Mouse (Mus musculus) hindbrain, postnatal 0 days (tissue): ENCODE data around the gene U90926. TPM values are rescaled to one million over a fixed set of nuclear protein-coding genes. Genes with fewer than 3 reads are reported as not detected.
A peak's percentile ranks its signal among the peaks of the same experiment; 100 is the strongest.

Source experiments
- ATAC-seq: fragments of 200-750 bp; cut with Nextera tagmentation; 2 replicates; pipeline ENCODE4 v1.8.0; 2017; ENCODE audit warnings: mild to moderate bottlenecking, moderate TSS enrichment, moderate library complexity
- DNase-seq: peaks from one replicate; pipeline ENCODE4 v3.0.0-alpha.2; 2015; ENCODE audit warnings: low spot score
- H3K27ac ChIP-seq: fragments of 300-500 bp; sonication (generic); 2 replicates; pipeline ENCODE4 v1.5.1; 2014; ENCODE audit warnings: mild to moderate bottlenecking
- H3K27me3 ChIP-seq: fragments of 300-500 bp; sonication (generic); 2 replicates; pipeline ENCODE4 v1.6.1; 2014; ENCODE audit warnings: low read length, mixed read lengths; ENCODE audit not compliant: insufficient read depth
- H3K36me3 ChIP-seq: fragments of 300-500 bp; sonication (generic); 2 replicates; pipeline ENCODE4 v1.6.1; 2014; ENCODE audit warnings: low read length, mixed read lengths; ENCODE audit not compliant: insufficient read depth
- H3K4me1 ChIP-seq: fragments of 300-500 bp; sonication (generic); 2 replicates; pipeline ENCODE4 v1.6.1; 2014; ENCODE audit warnings: antibody characterized with exemption, low read length, mixed read lengths; ENCODE audit not compliant: insufficient read depth
- H3K4me2 ChIP-seq: fragments of 300-500 bp; sonication (generic); 2 replicates; pipeline ENCODE4 v1.6.1; 2014; ENCODE audit warnings: low read depth, mild to moderate bottlenecking, low read length, moderate library complexity, mixed read lengths
- H3K4me3 ChIP-seq: fragments of 300-500 bp; sonication (generic); 2 replicates; pipeline ENCODE4 v1.5.1; 2014; ENCODE audit warnings: low read length
- H3K9ac ChIP-seq: fragments of 300-500 bp; sonication (generic); replicated peaks from 2 replicates; pipeline ENCODE4 v1.6.1; 2014; ENCODE audit warnings: mild to moderate bottlenecking, low read length, moderate library complexity, mixed read lengths
- H3K9me3 ChIP-seq: fragments of 300-500 bp; sonication (generic); 2 replicates; pipeline ENCODE4 v1.6.1; 2016; ENCODE audit warnings: low read length, mixed read lengths
- CTCF ChIP-seq: IDR thresholded peaks from 2 replicates; pipeline ENCODE4 v1.5.1; 2016; ENCODE audit warnings: antibody characterized with exemption, control low read depth, low read depth
- WGBS: fragments of 180-500 bp; shearing (Covaris S2); extraction: QIAGEN DNeasy Blood & Tissue Kit; methylation state at CpG from one replicate; pipeline ENCODE4 v1.1.7; 2014; 5-methylcytosine and 5-hydroxymethylcytosine counted together
- polyA plus RNA-seq: library from polyadenylated mRNA; unstranded; fragments of >200 nt; fragmentation: Nextera tagmentation; extraction: Ambion mirVana; gene quantifications from 2 replicates; pipeline ENCODE4 v1.2.1, GENCODE M21; 2015
- total RNA-seq: library from RNA; depleted of rRNA; stranded (reverse); fragments of >200 nt; gene quantifications from 2 replicates; pipeline ENCODE4 v1.2.3, GENCODE M21; 2014

The U90926 gene
- total and polyA plus RNA-seq, 2 experiments from 2014 or later, result not detected

DNA sequence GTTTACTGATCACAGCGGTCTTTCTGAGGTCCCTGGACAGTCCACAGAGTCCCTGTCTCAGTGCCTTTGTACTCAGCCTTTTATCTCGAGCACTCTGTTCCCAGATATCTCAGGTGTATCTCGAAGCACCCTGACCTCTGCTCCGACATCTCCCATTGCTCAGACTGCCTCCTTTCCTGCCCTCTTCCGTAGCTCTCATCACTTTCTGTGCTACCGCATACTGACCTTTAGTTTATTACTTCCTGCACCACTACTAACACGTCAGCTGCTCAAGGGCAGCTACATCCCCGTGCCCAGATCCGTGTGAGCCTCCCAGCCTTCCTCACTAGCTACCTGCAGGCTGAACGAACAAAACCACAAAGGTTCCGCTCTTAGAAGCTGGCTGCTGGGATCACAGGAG lies 33.4 kb upstream of the U90926 start:
- Histone ChIP-seq H3K27ac (no peak overlapping the region), H3K4me3 (no peak overlapping the region), H3K9me3 (0 out of 2 replicates have a peak, but pooled peaks cover 5% of the 10 kb centered on the region), H3K9ac (no peak overlapping the region), H3K4me2 (no peak overlapping the region), H3K4me1 (no peaks in the 10 kb centered on the region), H3K27me3 (no peaks in the 10 kb centered on the region), H3K36me3 (no peaks in the 10 kb centered on the region)
- WGBS, result 88% methylated on average over 11 of the region's 11 CpGs
- DNase-seq (no peak), ATAC-seq (no peak)
- no peak for TF ChIP-seq CTCF

DNA sequence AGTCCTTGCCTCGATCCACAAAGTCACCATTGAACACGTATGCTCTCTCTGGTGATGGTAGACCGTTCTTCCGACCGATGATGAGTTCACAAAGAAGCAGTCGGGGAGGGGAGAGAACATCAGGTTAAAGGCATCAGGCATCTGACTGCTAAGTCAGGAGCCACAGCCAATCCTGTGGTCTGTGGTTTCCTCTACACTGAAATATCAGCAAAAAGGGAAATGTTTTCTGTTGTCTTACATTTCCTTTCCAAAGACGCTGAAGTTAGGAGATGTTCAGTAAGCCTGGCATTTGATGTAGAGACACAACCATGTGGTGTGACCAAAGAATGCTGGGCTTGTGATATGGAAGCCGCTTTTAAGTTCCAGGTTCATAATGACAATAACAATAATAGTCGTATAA lies 30.3 kb upstream of the U90926 start:
- Histone ChIP-seq H3K4me2 (no peak overlapping the region), H3K27me3 (no peaks in the 10 kb centered on the region), H3K4me1 (no peaks in the 10 kb centered on the region), H3K27ac (no peak overlapping the region), H3K9me3 (0 out of 2 replicates have a peak, but pooled peaks cover 5% of the 10 kb centered on the region), H3K9ac (no peak overlapping the region), H3K4me3 (no peak overlapping the region), H3K36me3 (no peaks in the 10 kb centered on the region)
- no peak for TF ChIP-seq CTCF
- WGBS, result 92% methylated on average over 9 of the region's 9 CpGs
- ATAC-seq (no peak), DNase-seq (no peak)

DNA sequence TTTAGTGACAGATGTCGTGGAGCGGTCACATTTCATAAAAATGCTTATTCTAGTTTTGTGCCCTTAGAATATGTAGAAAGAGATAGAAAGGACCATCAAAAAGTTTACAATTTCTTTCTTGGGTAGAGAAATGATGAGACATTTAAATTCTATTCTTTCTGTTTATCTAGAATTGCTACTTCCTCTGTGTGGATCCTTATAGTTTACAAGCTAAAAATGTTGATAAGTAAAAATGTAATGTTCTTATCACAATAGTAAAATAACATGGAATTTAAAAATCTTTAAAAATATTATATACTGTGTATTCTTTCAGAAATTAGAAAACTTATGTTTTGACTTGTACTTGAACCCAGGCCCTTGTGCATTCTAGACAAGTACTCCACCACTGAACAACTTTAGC lies 29.7 kb upstream of the U90926 start:
- Histone ChIP-seq H3K36me3 (no peaks in the 10 kb centered on the region), H3K4me1 (no peaks in the 10 kb centered on the region), H3K27ac (no peak overlapping the region), H3K9ac (no peak overlapping the region), H3K4me3 (no peak overlapping the region), H3K9me3 (0 out of 2 replicates have a peak, but pooled peaks cover 4% of the 10 kb centered on the region), H3K4me2 (no peak overlapping the region), H3K27me3 (no peaks in the 10 kb centered on the region)
- DNase-seq (no peak), ATAC-seq (no peak)
- WGBS, result 98% methylated on average over 2 of the region's 2 CpGs
- TF ChIP-seq CTCF, result no peak

DNA sequence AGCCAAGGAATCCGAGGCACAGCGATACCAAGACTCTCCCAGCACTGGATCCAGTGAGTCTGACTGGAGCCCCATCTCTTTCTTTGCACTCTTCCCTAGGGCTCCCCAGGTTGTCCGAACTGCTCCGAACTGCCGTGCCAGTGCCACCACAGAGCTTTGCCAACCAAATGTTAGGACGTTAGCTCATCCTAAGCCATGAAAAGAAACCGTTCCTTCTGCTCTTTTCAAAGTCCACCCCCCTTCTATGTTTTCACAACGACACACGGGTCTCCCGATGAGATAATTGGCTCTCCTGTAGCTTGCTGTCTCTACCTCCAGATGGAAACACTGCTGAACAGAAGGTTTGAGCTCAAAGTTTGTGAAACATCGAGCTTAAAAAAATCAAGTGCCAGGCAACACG lies 25.6 kb upstream of the U90926 start:
- WGBS, result 80% methylated on average over 12 of the region's 12 CpGs
- DNase-seq, result no peak
- no peak for TF ChIP-seq CTCF
- no peak overlapping the region for H3K4me3 ChIP-seq
- no peak overlapping the region for H3K9ac ChIP-seq
- no peak for ATAC-seq
- H3K4me2 ChIP-seq, result no peak overlapping the region
- no peak overlapping the region for H3K27ac ChIP-seq
- no peaks in the 10 kb centered on the region for H3K9me3 ChIP-seq
- H3K36me3 ChIP-seq, result no peaks in the 10 kb centered on the region
- no peaks in the 10 kb centered on the region for H3K4me1 ChIP-seq
- no peaks in the 10 kb centered on the region for H3K27me3 ChIP-seq

DNA sequence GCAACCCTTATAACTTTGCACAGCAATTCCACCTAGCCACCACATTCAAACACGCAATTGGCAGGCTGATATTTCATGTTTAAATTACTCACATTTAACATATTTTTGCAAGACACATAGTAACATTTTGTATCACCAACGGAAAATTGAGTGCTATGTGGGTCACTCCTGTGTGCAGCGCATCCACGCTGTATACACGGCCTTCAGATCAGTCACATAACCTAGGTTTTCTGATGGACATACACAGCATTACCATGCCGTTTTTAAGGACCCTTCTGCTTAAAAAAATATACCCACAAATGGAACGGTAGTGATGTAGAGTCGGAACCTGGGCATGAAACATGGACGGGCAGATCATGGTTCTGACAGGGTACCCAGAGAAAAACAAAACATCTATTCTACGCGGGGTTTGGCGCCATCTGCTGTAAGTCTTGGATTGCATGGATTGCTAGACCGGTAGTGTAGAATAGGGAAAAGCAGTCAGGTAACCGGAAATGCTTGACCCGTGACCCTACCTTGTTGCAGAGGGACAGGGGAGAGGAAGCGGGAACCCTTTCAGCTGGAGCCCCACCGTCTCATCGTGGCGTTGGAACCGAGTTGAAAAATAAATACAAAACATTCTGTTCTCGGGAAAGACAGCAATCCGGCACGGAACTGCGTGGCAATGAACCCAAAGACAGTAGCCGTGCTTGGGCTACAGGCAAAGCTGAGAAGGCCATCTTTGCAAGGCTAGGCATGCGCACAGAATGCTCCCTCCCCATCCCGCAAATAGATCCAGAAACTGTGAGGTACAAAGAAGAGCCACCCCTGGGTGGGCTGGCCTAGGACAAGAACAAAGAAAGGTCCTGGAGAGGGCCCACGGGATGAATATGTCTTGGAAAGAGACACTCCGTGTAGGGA lies 24.4 kb upstream of the U90926 start:
- ATAC-seq (peak; percentile 83), DNase-seq (peak; percentile 87)
- H3K27me3 ChIP-seq, result no peaks in the 10 kb centered on the region
- no peaks in the 10 kb centered on the region for H3K4me1 ChIP-seq
- no peaks in the 10 kb centered on the region for H3K36me3 ChIP-seq
- no peak overlapping the region for H3K4me3 ChIP-seq
- no peak overlapping the region for H3K27ac ChIP-seq
- WGBS, result 39% methylated on average over 29 of the region's 29 CpGs
- H3K9ac ChIP-seq, result no peak overlapping the region
- TF ChIP-seq CTCF, result peak; percentile 86
- peak overlapping the region; percentile 19; the same call in 1 of the 2 replicates for H3K4me2 ChIP-seq
- no peaks in the 10 kb centered on the region for H3K9me3 ChIP-seq

DNA sequence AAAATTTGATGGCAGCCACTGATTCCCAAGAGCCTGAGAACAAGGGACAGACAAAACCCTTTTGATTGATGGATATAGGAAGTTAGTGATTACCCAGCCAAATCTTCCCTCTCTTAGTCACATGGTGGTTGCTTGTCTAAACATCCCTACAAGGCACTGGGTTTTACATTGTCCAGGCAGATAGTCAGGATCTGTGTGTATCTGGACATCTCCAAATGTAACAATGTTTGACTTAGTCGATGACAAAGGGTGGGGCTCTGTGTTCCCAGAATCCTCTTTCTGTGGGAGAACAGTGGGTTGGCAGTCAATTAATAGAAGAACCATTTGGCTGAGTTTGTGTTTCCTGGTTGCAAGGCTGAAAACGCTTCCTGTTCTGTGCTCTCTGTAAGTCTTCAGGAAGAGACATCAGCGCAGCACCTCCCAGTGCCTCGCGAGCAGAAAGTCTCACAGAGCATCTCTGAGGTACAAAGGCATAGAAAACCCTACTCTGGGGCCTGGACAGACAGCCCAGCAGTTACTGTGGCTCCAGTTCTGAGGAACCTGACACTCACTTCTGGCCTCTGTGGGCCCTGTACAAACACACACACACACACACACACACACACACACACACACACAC lies 19.8 kb upstream of the U90926 start:
- Histone ChIP-seq H3K36me3 (no peaks in the 10 kb centered on the region), H3K9ac (no peak overlapping the region), H3K4me3 (no peak overlapping the region), H3K4me2 (no peak overlapping the region), H3K9me3 (no peaks in the 10 kb centered on the region), H3K27me3 (no peaks in the 10 kb centered on the region), H3K27ac (no peak overlapping the region), H3K4me1 (no peaks in the 10 kb centered on the region)
- DNase-seq (no peak), ATAC-seq (peak; percentile 8; the same call in 1 of the 2 replicates)
- WGBS, result 71% methylated on average over 5 of the region's 5 CpGs
- TF ChIP-seq CTCF, result no peak

DNA sequence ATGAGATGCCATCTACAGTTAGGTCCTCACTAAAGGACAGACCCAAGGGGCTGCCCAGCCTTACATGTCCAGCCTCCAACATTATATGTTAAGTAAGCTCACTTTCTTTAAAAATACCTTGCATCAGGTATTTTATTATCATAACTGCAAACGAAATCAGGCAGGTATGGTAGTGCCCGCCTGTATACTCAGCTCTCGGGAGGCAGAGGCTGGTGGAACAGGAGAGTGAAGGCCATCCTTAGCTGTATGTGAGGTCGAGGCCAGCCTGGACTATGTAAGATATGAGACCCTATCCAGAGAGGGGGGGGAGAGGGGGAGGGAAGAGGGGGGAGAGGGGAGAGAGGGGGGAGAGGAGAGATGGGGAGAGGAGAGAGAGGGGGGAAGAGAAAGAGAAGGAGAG lies 18.2 kb upstream of the U90926 start:
- Histone ChIP-seq H3K9ac (no peak overlapping the region), H3K36me3 (no peaks in the 10 kb centered on the region), H3K4me2 (no peak overlapping the region), H3K9me3 (no peaks in the 10 kb centered on the region), H3K4me1 (no peaks in the 10 kb centered on the region), H3K27ac (no peak overlapping the region), H3K27me3 (no peaks in the 10 kb centered on the region), H3K4me3 (no peak overlapping the region)
- TF ChIP-seq CTCF, result no peak
- WGBS, result 89% methylated on average over 4 of the region's 4 CpGs
- no peak for ATAC-seq
- no peak for DNase-seq
